ENCODE assay signal across 7 mouse cellular contexts in the genomic region with DNA sequence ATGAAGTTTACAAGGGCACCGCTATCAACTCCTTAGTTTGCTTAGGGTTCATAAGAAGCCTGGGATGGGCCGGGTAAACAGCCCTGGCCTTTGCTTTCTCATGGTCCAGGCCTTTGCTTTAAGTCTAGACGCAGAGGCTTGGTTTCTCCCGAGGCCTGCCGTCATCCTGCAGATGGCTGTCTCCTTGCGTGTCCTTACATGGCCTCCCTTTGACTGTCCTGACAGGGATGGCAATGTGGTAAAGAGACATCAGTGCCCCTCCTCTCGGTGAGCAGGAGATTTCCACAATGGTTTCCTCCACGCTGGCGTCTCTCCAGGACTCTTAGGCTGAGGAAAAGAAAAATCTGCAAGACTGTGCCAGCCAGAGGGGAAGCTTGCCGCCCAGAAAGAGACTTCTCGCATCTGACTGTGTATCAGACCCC. TPM values are rescaled to one million over a fixed set of nuclear protein-coding genes. Genes with fewer than 3 reads are reported as not detected.
A peak's percentile ranks its signal among the peaks of the same experiment; 100 is the strongest.
DNase-seq lines count a peak whose midpoint lies in the region; ATAC-seq and TF ChIP-seq lines count a peak whose summit lies in the region.

No protein-coding gene starts in this region.

- TF ChIP-seq POLR2A in brain, embryonic 14.5 days (IDR thresholded peaks at IDR 0.05; ENCODE audit: borderline replicate concordance, extremely low read depth, insufficient read depth, insufficient read length, poor library complexity, severe bottlenecking), result no peak

- no peaks in the 10 kb centered on the region for H3K36me3 ChIP-seq in heart, embryonic 11.5 days (ENCODE audit: control insufficient read depth, insufficient read depth, low read length)

- TF ChIP-seq CTCF in brain, embryonic 14.5 days (IDR thresholded peaks at IDR 0.05; ENCODE audit: borderline replicate concordance, extremely low read depth, insufficient read depth, insufficient read length), result no peak

- WGBS in heart, embryonic 11.5 days (ENCODE audit: insufficient replicate concordance), result 53% methylated on average over 11 of the region's 11 CpGs

- peaks cover 71% of the 10 kb centered on the region for H3K4me1 ChIP-seq in heart, embryonic 11.5 days (ENCODE audit: control insufficient read depth, insufficient read depth, low read length)

- H3K9me3 ChIP-seq in heart, embryonic 11.5 days (replicated peaks; ENCODE audit: control insufficient read depth, low read length), result no peaks in the 10 kb centered on the region

- H3K4me2 ChIP-seq in heart, embryonic 11.5 days, result no peak overlapping the region

- H3K9ac ChIP-seq in heart, embryonic 11.5 days (ENCODE audit: low read depth, low read length), result peak overlapping the region; percentile 43; the same call in 1 of the 2 replicates

- peak; percentile 32 for DNase-seq in adrenal gland, adult 8-10 months
- peak; percentile 89 for DNase-seq in brain, embryonic 14.5 days (ENCODE audit: low read depth)
- DNase-seq in kidney, postnatal 4 days, result peak; percentile 58 to 60
- peak; percentile 66 for DNase-seq in lung, postnatal 14 days
- DNase-seq in right cerebral cortex, postnatal 25 days, result peak; percentile 29
- no peak for DNase-seq in embryo, embryonic 10 days (ENCODE audit: low spot score)

- ATAC-seq in heart, embryonic 11.5 days (replicated peaks; ENCODE audit: insufficient number of reproducible peaks, low FRiP score, low TSS enrichment), result no peak

- no peak overlapping the region for H3K4me3 ChIP-seq in heart, embryonic 11.5 days (ENCODE audit: low read depth, low read length)

- H3K27ac ChIP-seq in heart, embryonic 11.5 days (ENCODE audit: low read depth, low read length), result no peak overlapping the region; the same call in 1 of the 2 replicates

- H3K27me3 ChIP-seq in heart, embryonic 11.5 days (ENCODE audit: control insufficient read depth, insufficient read depth, low read length), result no peaks in the 10 kb centered on the region

RNA-seq across cellular contexts. Expression of a gene that starts 36.3 kb away (rescaled TPM):
- total RNA-seq in adrenal gland, adult 8-10 months (2022), result 10 to 100 TPM in 2 of 4 experiments, 1 to 10 TPM in 2; 5.3 to 14.9 (median 8.2) TPM
- polyA plus RNA-seq in brain, embryonic 14.5 days (2012; rRNA removed), result 14.3 and 19.4 TPM in 2 replicates
- polyA plus RNA-seq in heart, embryonic 11.5 days (2014; fragmentation: Nextera tagmentation; extraction: Ambion mirVana), result 14.9 and 16.4 TPM in 2 replicates
